Mouse (Mus musculus): Measurements from ENCODE around the gene Tnni3k. TPM values are rescaled to one million over a fixed set of nuclear protein-coding genes. Genes with fewer than 3 reads are reported as not detected.

The Tnni3k gene
- total RNA-seq (2021), result under 1 TPM; 0.40 to 0.77 TPM
- long read RNA-seq, experiment 1, partial matches to known transcripts, result 1 of 1 reads
- long read RNA-seq, experiment 1, other reads (novel, unspliced or antisense), result 0 of 1 reads
- long read RNA-seq, experiment 2, result 0 reads

DNA sequence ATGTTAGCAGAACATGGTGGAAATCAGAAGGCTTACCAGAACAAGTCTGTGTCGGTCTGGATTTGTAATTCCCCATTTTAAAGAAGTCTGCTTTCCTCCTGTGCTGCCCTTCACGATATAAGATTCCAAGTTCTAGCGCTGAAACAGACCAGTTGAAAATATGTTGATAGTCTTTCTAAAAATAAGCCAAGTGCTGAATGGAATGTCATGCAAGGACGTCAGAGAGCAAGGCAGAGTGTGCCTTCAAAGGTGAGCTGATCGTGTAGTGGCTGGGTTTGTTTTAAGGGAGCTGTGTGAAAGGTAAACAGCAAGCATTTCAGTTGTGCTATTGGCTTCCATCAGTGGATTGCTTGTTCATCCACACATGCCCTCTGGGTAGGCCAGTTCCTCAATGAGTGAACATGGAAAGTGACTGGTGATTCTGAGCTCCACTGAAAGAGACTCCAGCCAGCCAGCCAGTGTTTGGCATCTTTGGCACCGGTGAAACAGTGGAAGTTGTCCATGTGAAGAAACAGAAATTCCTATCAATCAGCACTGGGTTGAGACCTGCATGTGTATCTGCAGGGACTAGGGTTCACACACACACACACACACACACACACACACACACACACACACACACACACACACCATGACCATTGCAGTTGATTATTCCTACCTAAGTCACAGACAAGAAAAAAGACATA lies at the start of gene Tnni3k:
TSS of gene Tnni3k (minus strand) at position 177 of the 686 bp plus-strand sequence.
- DNase-seq (ENCODE audit: low spot score in 2 of 2), result no peak

DNA sequence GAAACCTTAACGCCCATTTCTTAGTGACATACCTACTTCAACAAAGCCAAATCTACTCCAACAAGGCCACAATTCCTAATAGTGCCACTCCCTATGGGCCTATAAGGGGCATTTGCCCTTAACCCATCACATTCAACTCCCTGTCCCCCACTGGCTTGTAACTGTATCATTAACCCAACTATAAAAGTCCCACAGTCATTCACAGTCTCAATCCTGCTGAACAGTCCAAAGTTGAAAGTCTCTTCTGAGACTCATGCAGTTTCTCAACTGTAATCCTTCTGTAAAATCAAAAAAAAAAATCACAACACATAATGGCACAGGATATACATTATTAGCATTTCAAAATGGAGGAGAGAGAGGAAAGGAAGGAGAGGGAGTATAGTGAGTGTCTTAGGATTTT lies 44.1 kb upstream of the Tnni3k start:
- no peak for DNase-seq (ENCODE audit: low spot score in 2 of 2)

DNA sequence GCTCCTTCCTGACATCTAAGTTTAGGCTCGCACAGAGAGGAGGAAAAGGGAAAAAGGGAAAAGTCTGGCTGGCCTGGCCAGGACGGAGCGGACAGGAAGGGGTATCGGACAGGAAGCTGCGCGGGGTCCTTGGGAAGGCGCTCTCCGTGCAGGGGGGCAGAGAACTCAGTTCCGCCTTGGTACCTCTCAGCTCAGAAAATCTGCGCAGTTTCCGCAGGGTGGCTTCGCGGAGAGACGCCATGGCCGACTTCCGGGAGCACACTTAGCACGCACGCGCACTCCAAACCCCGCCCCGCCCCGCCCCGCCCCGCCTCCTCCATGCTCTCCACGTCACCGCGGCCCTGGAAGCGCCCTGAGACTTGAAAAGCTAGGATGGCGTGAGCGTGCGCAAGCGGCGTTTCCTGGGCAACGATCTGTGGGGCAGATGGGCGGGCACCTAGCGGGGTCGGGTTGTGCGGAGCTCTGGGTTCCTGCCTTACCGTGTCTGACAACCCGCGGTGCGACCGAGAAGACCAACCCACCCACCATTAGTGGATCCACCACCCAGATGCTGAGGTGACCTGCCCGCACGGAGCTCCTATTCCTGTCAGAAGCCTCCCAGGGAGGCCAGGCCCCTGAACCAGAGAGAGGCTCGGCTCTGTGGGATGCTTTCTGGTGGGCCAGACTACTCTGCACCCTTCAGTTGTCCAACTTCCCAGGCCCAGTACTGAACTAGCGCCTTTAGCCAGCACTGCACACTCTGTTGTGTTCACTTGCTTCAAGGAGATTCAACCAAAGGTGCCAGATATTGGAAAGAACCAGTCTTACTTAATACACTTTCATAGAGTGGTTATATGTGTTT lies 38.1 kb upstream of the Tnni3k start, which contains the start of the genes Fpgt and Lrriq3:
TSS of gene Fpgt (minus strand) at position 288 of the 841 bp plus-strand sequence.
TSS of gene Lrriq3 (plus strand) at position 319 of the 841 bp plus-strand sequence.
- peak; percentile 90 to 91 for DNase-seq (ENCODE audit: low spot score in 2 of 2)

DNA sequence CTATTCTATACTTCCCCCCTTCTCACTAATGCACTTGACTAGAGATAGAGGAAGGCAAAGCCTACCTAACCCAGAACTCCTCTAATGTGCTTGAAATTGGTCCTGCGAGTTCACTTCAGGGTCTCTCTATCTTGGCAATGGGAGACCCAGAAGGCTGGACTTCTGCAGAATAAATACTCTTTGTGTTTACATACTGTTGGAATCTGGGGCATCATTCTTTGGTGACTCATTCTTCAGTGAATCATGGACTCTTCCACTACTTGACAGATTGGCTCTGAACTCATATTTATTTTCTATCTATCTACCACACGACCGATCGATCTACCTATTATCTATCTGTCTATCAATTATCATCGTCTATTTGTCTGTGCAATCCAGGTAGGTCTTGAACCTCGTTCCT lies 36.9 kb upstream of the Tnni3k start:
- DNase-seq (ENCODE audit: low spot score in 2 of 2), result no peak

DNA sequence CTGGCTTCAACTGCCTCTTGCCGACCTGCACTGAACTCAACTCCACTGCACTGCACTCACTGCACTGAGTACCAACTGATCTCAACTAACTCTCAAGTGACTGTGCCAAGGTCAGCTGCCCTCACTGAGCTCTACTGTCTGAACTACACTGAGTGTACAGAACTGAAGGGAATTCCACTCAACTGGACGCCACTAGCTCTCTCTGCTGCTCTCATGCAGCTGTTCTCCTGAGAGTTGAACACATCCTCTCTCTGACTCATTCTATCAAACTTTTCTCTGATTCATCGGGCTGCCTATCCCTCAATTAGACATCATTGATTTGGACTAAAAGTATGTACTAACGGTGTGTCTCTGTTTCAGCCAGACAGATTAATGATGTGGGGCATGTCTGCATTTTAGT lies 22.7 kb upstream of the Tnni3k start:
- DNase-seq (ENCODE audit: low spot score in 2 of 2), result no peak

DNA sequence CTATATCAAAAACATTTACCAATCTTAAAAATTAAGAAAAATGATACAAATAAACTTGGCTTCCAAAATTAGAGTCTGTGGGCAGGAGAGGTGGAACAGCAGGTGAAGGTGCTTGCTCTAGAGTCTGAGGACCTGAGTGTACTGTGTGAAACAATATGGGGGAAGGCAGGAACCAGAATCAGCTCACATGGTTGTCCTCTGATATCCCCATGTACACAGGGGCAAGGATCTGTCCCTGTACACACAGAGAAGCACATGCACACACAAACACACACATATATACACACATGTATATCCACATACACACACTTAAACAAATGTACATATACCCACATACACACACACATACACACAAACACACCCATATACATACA lies 4.2 kb upstream of the Tnni3k start:
- DNase-seq (ENCODE audit: low spot score in 2 of 2), result no peak

DNA sequence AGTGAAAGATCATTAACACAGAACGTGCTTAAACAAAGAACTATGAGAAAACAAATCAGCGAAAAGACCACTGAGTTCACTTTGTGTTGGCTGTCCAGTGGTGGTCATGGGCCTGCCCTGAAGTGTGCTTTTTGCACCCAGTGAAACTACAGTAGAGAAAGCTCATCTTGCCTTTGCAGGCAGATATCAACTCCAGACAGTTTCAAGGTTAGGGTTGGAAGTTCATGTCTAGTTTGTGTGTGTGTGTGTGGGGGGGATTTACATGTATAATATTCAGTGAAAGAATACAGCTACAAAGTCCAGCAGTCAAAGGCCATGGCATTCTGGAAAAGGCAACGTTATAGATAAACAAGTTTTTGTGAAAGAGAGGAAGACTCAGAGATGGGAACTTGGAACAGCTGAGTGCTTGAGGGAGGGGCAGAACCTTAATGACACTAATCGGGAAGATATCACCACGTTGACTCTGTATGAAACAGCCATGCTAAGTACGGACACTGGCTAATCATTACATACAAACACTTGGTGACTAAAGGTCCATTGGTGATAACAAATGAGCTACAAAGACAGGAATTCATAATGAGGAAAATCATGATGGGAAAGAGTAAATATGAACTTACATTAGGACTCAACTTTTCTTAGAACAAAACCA lies 3.7 kb upstream of the Tnni3k start:
- DNase-seq (ENCODE audit: low spot score in 2 of 2), result no peak

DNA sequence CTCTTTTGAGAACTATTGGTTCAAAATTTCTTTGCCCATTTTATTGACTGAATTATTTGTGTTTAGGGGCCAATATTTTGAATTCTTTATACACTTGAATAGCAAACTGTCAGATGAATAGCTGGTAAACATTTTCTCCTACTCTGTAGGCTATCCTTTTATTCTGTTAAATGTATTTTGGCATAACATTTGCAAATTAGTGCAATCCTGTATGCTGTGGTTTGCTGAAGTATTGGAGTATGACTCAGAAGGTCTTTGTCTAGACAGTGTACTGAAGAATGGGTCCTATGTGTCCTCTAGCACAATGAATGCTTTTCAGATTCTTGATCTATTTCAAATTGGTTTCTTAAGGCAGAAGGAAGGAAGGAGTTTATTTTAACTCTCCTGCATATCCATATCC lies 2.4 kb upstream of the Tnni3k start:
- DNase-seq (ENCODE audit: low spot score in 2 of 2), result no peak

DNA sequence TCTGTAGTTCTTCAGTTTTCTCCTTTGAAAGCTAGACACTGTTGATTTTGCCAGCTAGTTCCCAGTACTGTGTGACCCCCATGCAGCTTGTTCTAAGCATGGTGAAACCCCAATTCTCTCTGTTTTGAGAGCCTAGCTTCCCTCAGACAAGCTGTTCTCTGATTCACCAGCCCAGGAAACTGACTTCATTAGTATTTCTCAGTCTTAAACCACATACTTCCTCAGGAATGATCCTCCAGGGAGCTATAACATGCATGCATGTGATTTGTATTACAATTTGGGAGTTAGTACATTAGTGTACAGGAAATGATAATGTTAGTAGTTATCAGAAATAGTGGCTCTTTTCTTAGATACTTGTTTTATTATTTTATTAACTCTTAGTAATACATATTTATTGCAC lies 1.4 kb upstream of the Tnni3k start:
- DNase-seq (ENCODE audit: low spot score in 2 of 2), result no peak

DNA sequence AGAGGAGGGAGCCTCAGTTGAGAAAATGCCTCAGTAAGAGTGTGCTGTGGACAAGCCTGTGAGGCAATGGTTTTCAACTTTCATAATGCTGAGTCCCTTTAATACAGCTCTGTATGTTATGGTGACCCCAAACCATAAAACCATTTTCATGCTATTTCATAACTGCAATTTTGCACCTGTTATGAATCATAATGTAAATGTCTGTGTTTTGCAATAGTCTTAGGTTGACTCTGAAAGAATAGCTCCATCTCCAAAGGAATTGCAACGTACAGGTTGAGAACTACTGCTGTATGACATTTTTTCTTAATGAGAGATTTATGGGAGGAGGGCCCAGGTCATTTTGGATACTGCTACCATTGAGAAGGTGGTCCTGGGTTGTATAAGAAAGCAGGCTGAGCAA lies 2.0 kb downstream of the Tnni3k start:
- no peak for DNase-seq (ENCODE audit: low spot score in 2 of 2)

DNA sequence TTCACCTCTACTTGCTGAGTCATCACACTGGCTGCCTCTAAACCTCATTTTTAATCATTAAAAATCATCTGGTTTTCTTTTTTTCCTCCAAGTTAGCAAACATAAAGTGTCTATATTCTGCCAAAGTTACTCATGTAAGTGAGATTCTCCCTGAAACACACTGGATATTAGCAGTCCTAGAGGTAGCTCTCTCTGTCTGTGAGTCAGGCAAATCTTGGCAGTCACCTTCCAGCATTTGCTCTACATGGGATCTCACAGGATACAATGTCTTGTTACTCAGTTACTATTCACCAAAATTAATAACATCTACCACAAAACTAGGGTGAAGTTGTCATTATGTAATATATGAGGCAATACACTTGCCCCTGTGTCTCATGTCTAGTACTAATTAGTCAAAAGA lies 3.2 kb downstream of the Tnni3k start:
- no peak for DNase-seq (ENCODE audit: low spot score in 2 of 2)

DNA sequence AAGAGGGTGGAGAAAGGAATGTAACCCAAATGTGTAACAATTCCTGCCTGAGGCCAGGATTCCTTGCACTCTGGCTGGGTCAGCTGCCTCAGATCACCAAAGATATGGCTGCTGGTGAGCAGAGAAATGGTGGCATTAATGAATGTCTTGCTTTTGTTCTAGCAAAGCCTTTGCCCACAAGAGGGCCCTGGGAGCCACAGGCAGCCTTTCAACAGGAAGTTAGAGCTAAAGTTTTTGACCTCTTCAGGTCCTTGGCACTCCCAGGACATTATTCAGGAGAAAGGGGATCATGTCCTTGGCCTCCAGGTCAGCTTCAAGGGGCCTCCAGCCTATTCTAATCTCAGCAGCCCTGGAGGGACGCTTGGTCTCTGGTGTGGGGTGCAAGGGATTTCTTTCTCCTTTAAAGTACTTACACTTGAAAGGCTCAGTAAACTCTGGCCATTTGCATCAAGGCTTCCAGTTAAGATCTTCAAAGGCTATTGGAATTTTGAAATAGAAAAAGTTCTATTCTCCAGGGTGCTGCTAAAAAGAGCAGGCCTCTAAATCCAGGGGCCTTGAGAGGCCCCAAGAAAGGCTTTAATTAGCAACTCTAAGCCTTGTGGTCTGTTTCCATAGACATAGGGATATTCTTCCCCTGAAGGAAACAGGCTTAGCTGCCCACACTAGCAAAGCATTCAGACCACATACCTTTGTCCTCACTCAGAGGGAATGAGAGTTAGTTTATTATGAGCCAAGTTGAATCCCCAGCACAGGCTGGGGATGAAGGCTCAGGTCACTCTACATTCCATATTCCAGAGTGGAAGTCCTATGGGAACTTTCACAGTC lies 16.0 kb downstream of the Tnni3k start:
- DNase-seq (ENCODE audit: low spot score in 2 of 2), result no peak

DNA sequence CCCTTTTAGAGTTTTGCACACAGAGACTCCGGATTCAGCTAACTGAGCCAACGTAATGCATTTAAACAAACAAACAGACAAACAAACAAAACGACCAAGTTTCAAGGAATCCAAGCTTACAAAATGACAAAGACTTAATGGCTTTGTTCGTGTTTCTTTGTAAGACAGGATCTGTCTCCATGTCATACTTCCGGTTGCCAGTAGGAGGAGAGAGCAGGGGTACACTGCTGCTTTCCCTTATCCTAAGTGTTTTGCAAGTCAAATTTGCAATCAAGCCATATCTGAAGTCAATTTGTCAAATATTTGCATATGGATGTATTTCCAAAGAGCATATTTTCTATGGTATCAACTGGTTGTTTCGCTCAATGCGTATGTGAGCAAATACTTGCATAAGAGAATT lies 20.9 kb downstream of the Tnni3k start:
- no peak for DNase-seq (ENCODE audit: low spot score in 2 of 2)

DNA sequence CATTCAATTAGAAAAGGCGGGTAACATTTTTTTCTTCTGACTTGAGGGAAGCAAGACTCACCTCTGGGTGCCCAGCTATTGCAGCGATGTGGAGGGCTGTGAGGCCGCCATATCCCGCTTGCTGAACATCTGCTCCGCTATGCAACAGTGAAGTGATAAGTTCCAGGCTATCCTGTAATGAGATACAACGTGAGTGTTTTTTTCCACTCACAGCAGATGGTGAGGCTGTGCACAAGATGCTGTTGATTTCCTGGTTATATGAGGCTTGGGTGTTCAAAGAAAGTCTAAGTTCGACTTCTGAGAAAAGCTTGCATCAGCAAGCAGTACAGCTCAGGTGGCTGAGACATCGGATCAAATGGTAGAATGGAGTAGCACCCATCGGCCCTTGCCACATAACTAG lies 25.0 kb downstream of the Tnni3k start:
- DNase-seq (ENCODE audit: low spot score in 2 of 2), result peak; percentile 3 to 15

DNA sequence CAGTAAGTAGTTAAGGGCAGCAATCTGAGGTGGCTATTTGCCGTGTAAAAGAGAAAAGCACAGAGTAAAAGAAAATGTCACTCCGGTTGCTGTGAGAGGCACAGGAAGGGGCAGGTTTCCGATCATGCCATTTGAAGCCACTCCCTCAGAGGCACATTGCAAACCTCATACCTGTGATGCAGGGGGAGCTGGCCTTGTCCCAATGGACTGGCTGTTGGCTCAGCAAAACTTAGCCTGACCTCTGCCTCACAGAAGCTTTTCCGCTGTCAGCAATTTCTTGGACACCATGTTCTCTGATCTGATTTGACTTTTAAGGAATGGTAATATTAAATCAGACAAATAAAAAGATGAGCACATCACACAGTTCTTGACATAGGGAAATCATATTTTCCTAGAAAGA lies 52.4 kb downstream of the Tnni3k start:
- DNase-seq (ENCODE audit: low spot score in 2 of 2), result no peak

DNA sequence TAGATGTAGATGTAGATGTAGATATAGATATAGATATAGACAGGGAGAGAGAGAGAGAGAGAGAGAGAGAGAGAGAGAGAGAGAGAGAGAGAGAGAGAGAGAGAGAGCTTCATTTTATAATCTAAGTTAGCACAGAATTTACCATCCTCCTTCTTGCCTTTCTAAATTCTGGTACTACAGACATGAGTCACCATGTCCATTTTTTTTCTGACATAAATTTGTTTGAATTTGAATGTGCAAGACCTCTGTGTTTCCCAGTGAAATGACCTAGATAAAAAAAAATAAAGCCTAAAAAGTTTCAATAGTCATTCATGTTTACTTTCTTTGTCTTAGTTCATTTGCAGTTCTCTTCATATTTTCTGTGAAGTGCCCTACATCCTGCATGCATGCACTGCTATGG lies 54.2 kb downstream of the Tnni3k start:
- DNase-seq (ENCODE audit: low spot score in 2 of 2), result no peak

DNA sequence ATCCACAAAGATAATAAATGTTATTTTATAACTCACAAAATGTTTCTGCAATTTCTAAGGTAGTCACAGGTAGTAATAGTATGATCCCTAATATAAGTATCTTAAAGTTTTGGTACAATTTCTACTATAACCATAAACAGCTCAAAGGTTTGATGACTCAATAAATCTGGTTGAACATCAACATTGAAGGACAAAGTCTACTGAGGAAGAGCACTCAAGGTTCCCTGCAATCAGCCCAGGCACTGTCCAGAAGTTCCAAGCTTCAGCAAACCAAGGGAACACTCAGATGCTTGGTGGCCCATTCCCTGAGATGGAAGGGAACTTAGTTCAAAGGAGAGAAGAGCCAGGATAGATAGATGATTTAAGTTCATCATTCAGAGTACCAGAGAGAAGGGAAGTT lies 62.5 kb downstream of the Tnni3k start:
- DNase-seq (ENCODE audit: low spot score in 2 of 2), result no peak

DNA sequence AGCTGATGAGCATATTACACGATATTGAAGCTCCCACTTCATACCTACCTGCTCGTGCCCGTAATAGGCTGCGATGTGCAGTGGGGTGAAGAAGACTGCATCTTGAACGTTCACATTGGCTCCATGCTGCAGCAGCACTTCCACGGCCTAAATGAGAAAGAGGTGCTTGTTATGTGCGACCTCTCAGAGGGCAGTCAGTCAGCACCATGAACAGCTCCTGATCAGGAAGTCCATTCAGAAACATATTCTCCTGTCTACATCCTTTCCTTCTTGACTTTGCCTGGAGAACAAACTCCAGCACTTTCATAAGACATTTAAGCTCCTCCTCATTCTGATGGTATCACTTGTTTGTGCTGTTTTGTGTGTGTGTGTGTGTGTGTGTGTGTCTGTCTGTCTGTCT lies 76.1 kb downstream of the Tnni3k start:
- no peak for DNase-seq (ENCODE audit: low spot score in 2 of 2)

DNA sequence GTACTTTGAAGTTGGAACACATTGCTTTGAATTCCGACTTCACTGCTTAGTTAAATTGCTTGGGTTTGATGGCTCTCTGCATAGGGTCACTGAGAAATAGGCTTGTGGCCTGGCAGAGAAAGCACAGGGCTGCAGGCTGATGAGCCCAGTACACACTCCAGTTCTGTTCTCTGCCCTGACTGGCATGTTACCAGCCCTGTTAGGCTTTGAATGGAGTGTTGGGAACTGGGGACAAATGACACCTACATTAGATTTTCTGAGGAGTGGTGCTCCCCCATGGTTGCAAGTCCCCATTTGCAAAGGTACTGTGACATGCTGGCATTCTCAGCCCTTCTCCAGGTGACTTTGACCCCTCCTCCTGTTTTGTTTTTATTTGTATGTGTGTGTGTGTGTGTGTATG lies 83.6 kb downstream of the Tnni3k start:
- no peak for DNase-seq (ENCODE audit: low spot score in 2 of 2)

DNA sequence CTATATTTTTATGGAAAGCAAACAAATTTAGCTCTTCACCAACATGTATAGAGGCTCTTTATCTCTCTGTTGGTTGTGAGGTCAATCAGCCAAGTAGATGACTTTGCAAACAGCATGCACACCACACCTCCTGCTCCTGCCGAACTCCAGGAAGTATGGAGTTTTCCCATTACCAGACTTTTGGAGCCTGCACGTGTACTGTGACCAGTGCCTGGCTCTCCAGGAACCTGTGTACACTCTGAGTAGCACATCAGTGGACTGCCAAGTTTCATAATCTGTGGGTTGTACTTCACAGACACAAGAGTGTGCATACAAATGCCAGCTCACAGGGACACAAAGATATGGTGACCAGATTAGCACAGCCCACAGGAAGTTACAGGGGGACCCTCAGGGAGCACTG lies 84.2 kb downstream of the Tnni3k start:
- no peak for DNase-seq (ENCODE audit: low spot score in 2 of 2)

DNA sequence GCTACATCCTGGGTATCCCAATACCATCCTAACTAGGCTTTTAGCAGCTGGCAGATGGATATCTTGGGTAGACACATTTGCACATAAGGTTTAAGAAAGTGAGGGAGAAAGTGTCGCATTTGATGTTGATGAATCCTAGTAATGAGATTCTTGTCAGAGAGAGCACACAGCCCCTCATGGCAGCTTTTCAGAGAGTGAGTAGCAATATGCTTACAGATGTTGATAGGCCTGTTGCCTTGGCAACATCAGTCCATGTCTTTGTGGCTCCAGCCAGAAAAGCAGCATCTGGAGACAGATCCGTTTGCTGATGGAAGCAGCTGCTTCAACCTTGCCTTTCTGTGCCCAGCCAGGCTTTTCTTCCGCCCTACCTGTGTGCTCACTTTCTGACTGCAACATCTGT lies 93.9 kb downstream of the Tnni3k start:
- DNase-seq (ENCODE audit: low spot score in 2 of 2), result no peak
